Mouse (Mus musculus) hindbrain, embryonic 14.5 days (tissue): ENCODE measurements around the gene Nup85. TPM values are rescaled to one million over a fixed set of nuclear protein-coding genes. Genes with fewer than 3 reads are reported as not detected.

ENCODE experiments used
- polyA plus RNA-seq: library from polyadenylated mRNA; unstranded; fragments of >200 nt; fragmentation: Nextera tagmentation; extraction: Ambion mirVana; gene quantifications from 2 replicates; pipeline ENCODE4 v1.2.1, GENCODE M21; 2014

Nup85 gene
- polyA plus RNA-seq, 1 experiment from 2014 or later: 95.2 TPM

Other genes starting within 250 kb of the Nup85 start
- 0.15 TPM in 1 of 2 replicates, not detected in the other for gene Ush1g, start 242.4 kb upstream of the Nup85 start, polyA plus RNA-seq
- gene Otop3, start 229.7 kb upstream of the Nup85 start, polyA plus RNA-seq: 1.8 and 1.9 TPM in 2 replicates
- gene Hid1, start 196.7 kb upstream of the Nup85 start, polyA plus RNA-seq: 44.5 and 50.2 TPM in 2 replicates
- 25.7 and 28.5 TPM in 2 replicates for gene Cdr2l, start 182.5 kb upstream of the Nup85 start, polyA plus RNA-seq
- gene Mrpl58, start 160.7 kb upstream of the Nup85 start, polyA plus RNA-seq: 196 and 222 TPM in 2 replicates
- gene Atp5h, start 144.5 kb upstream of the Nup85 start, polyA plus RNA-seq: 897 and 1,000 TPM in 2 replicates
- gene Kctd2, start 144.3 kb upstream of the Nup85 start, polyA plus RNA-seq: 31.3 and 32.3 TPM in 2 replicates
- not detected in 2 replicates for gene Trim80, start 123.9 kb upstream of the Nup85 start, polyA plus RNA-seq
- gene Slc16a5, start 102.0 kb upstream of the Nup85 start, polyA plus RNA-seq: 0.18 TPM in 1 of 2 replicates, not detected in the other
- 14.2 and 14.8 TPM in 2 replicates for gene Armc7, start 88.8 kb upstream of the Nup85 start, polyA plus RNA-seq
- 85.3 and 98.0 TPM in 2 replicates for gene Nt5c, start 72.6 kb upstream of the Nup85 start, polyA plus RNA-seq
- 1,350 and 1,384 TPM in 2 replicates for gene Jpt1, start 50.0 kb upstream of the Nup85 start, polyA plus RNA-seq
- 968 and 989 TPM in 2 replicates for gene Sumo2, start 28.2 kb upstream of the Nup85 start, polyA plus RNA-seq
- gene Mrps7, start 39.5 kb downstream of the Nup85 start, polyA plus RNA-seq: 72.5 and 74.1 TPM in 2 replicates
- 34.1 and 39.4 TPM in 2 replicates for gene Gga3, start 39.6 kb downstream of the Nup85 start, polyA plus RNA-seq
- gene Mif4gd, start 48.5 kb downstream of the Nup85 start, polyA plus RNA-seq: 11.3 and 13.5 TPM in 2 replicates
- 37.8 and 42.3 TPM in 2 replicates for gene Slc25a19, start 63.9 kb downstream of the Nup85 start, polyA plus RNA-seq
- 121 and 139 TPM in 2 replicates for gene Grb2, start 144.2 kb downstream of the Nup85 start, polyA plus RNA-seq
- 17.3 and 20.8 TPM in 2 replicates for gene Tmem94, start 201.0 kb downstream of the Nup85 start, polyA plus RNA-seq
- gene Caskin2, start 249.2 kb downstream of the Nup85 start, polyA plus RNA-seq: 10.7 and 11.0 TPM in 2 replicates